In genomic region chr3:36552406-36553047, GRCm38 (mm10) we compare ENCODE assay signal across 8 mouse cellular contexts. TPM values are rescaled to one million over a fixed set of nuclear protein-coding genes. Genes with fewer than 3 reads are reported as not detected.
DNase-seq lines count a peak whose midpoint lies in the region; ATAC-seq and TF ChIP-seq lines count a peak whose summit lies in the region.

Gene Exosc9 (plus strand): TSS chr3:36552606.

- peak; percentile 96 for DNase-seq in gastrocnemius, postnatal 10 days
- DNase-seq in left cerebral cortex, postnatal 10 days (ENCODE audit: extremely low spot score in 1 of 2, low spot score in 2 of 2), result peak; percentile 95 to 96
- DNase-seq in right cerebral cortex, postnatal 25 days, result peak; percentile 96
- peak; percentile 90 to 97 for DNase-seq in urinary bladder, postnatal 4 days (ENCODE audit: low spot score in 2 of 2)

- ATAC-seq in activated CD4-positive, CD25-positive, alpha-beta regulatory T cell, adult 4 months, result peak; percentile 78
- ATAC-seq in inflammation-experienced regulatory T-cells, adult 6 months, result peak; percentile 79
- ATAC-seq in megakaryocyte-erythroid progenitor cell, adult 5-6 weeks (replicated peaks; ENCODE audit: low FRiP score, low TSS enrichment, poor library complexity, severe bottlenecking), result peak; percentile 96

- H3K4me1 ChIP-seq in cortical plate, adult 2 months (ENCODE audit: control insufficient read depth, insufficient read depth, low read length), result no peaks in the 10 kb centered on the region; the same call in 1 of the 2 replicates

- H3K4me3 ChIP-seq in cortical plate, adult 2 months (ENCODE audit: insufficient read depth, low read length), result peak within 1 kb of the TSS; percentile 84

- peak within 1 kb of the TSS; percentile 82 for H3K27ac ChIP-seq in cortical plate, adult 2 months (ENCODE audit: insufficient read depth, low read length)

- TF ChIP-seq POLR2A in cortical plate, adult 2 months (IDR thresholded peaks at IDR 0.05; ENCODE audit: extremely low read depth, insufficient read depth, low read length), result peak; percentile 79

- TF ChIP-seq CTCF in cortical plate, adult 2 months (IDR thresholded peaks at IDR 0.05; ENCODE audit: extremely low read depth, insufficient read depth, low read length), result no peak

- intact Hi-C loops in left cerebral cortex, postnatal 10 days (cut with DNase I), result no loop called here

RNA-seq across cellular contexts. Expression of gene Exosc9, which starts in this region (rescaled TPM):
- 10 to 100 TPM; 48.1 to 54.1 TPM for polyA plus RNA-seq in activated CD4-positive, CD25-positive, alpha-beta regulatory T cell, adult 4 months (2017; shearing (Covaris generic))
- polyA plus RNA-seq in cortical plate, adult 2 months (2012; rRNA removed), result 35.0 and 35.8 TPM in 2 replicates
- total RNA-seq in gastrocnemius, postnatal 10 days (2021), result 10 to 100 TPM; 23.1 to 24.5 TPM
- polyA plus RNA-seq in inflammation-experienced regulatory T-cells, adult 6 months (2017; shearing (Covaris generic)), result 10 to 100 TPM; 44.0 to 62.2 (median 49.6) TPM
- total RNA-seq in left cerebral cortex, postnatal 10 days (2021), result 10 to 100 TPM; 49.9 to 50.6 TPM
- 57.8 and 68.1 TPM in 2 replicates for total RNA-seq in megakaryocyte-erythroid progenitor cell, adult 5-6 weeks (2014; fragmentation: Nextera tagmentation)
- total RNA-seq in megakaryocyte-erythroid progenitor cell, adult 5-6 weeks (2017), result 117 and 135 TPM in 2 replicates

Comparison
In these comparisons a context has a peak if more than half of its experiments do, and no peak if none do; other contexts are left out.
1. Peak in every context shown above with its lines: DNase-seq, ATAC-seq, H3K4me3 ChIP-seq and H3K27ac ChIP-seq.